11 mouse cellular contexts compared by ENCODE assay signal in the genomic region with DNA sequence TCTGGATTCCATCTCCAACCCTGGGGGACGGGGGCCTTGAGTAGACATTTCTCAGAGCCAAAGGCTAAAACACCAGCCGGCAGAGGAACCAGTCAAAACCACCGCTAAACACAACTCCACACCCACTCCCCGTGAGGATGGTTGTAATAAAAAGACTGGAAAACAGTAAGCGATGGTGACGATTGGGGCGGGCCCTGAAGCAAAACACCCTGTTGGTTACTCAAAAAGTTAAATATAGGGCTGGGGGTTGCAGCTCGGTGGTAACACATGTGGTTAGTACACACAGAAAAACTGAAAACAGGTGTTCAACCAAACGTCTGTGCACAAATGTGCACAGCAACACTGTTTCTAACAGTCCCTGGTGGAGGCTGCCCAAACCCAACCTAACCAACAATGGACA. TPM values are rescaled to one million over a fixed set of nuclear protein-coding genes. Genes with fewer than 3 reads are reported as not detected.
DNase-seq lines count a peak whose midpoint lies in the region; ATAC-seq and TF ChIP-seq lines count a peak whose summit lies in the region.
"Had no signal": no experiment of that assay in that cellular context is flagged by ENCODE, and none has a peak within 500 bp of the region (broad histone marks: within the 10 kb centered on the region; RNA-seq: fewer than 3 reads in every experiment).

No protein-coding gene starts in this region.

- TF ChIP-seq CTCF in liver, postnatal 0 days (IDR thresholded peaks at IDR 0.05; ENCODE audit: low read depth), result no peak

- 0 out of 2 replicates have a peak, but pooled peaks have one; percentile 10 for ATAC-seq in liver, postnatal 0 days
- ATAC-seq in activated CD4-positive, CD25-positive, alpha-beta regulatory T cell, adult 4 months, result peak; percentile 42
- peak; percentile 58; the same call in 1 of the 2 replicates for ATAC-seq in limb, embryonic 13.5 days (ENCODE audit: low FRiP score, low read depth)

- H3K4me1 ChIP-seq in liver, postnatal 0 days (ENCODE audit: insufficient read depth), result peaks cover 35% of the 10 kb centered on the region
- peaks cover 67% of the 10 kb centered on the region for H3K4me1 ChIP-seq in limb, embryonic 13.5 days

- TF ChIP-seq EP300 in liver, postnatal 0 days (IDR thresholded peaks at IDR 0.05; ENCODE audit: low read depth), result no peak

- peak overlapping the region; percentile 57 for H3K27ac ChIP-seq in liver, postnatal 0 days (ENCODE audit: low read depth)
- H3K27ac ChIP-seq in limb, embryonic 13.5 days, result peak overlapping the region; percentile 52; the same call in 1 of the 2 replicates
- H3K27ac ChIP-seq: liver, embryonic 14.5 days; macrophage had no signal

- H3K36me3 ChIP-seq in liver, postnatal 0 days (replicated peaks; ENCODE audit: insufficient read depth, low read length), result 0 out of 2 replicates have a peak, but pooled peaks cover 3% of the 10 kb centered on the region
- H3K36me3 ChIP-seq in limb, embryonic 13.5 days, result peaks cover 4% of the 10 kb centered on the region; the same call in 1 of the 2 replicates

- no peaks in the 10 kb centered on the region for H3K9me3 ChIP-seq in liver, postnatal 0 days (ENCODE audit: low read length)
- no peaks in the 10 kb centered on the region for H3K9me3 ChIP-seq in limb, embryonic 13.5 days

- 53% methylated on average over 9 of the region's 9 CpGs for WGBS in liver, postnatal 0 days (ENCODE audit: insufficient replicate concordance)
- WGBS in limb, embryonic 13.5 days, result 20% methylated on average over 9 of the region's 9 CpGs

- no peak overlapping the region for H3K9ac ChIP-seq in liver, postnatal 0 days (replicated peaks)
- H3K9ac ChIP-seq in limb, embryonic 13.5 days, result no peak overlapping the region
- H3K9ac ChIP-seq: liver, embryonic 14.5 days had no signal

- H3K4me2 ChIP-seq in liver, postnatal 0 days (ENCODE audit: low read depth, low read length), result no peak overlapping the region
- H3K4me2 ChIP-seq in limb, embryonic 13.5 days (replicated peaks), result peak overlapping the region; percentile 35

- H3K4me3 ChIP-seq in liver, postnatal 0 days (ENCODE audit: low read depth, low read length), result no peak overlapping the region
- no peak overlapping the region for H3K4me3 ChIP-seq in limb, embryonic 13.5 days

- no peaks in the 10 kb centered on the region for H3K27me3 ChIP-seq in liver, postnatal 0 days (ENCODE audit: insufficient read depth, low read length)
- H3K27me3 ChIP-seq in limb, embryonic 13.5 days, result no peaks in the 10 kb centered on the region

- no peak for DNase-seq in liver, postnatal 0 days
- DNase-seq in liver, result no peak
- DNase-seq in thymus, postnatal 36 days, result peak; percentile 77 to 87
- DNase-seq in urinary bladder, postnatal 25 days (ENCODE audit: low spot score), result no peak
- DNase-seq in cerebellum, adult 9-11 months, result no peak
- DNase-seq: cerebellum, adult 2 months; heart, adult 18-20 months had no signal

RNA-seq across cellular contexts. Expression of gene Phf2, which starts 7.4 kb away (rescaled TPM):
- 1.5 and 1.6 TPM in 2 replicates for polyA plus RNA-seq in liver, postnatal 0 days (2015; fragmentation: Nextera tagmentation; extraction: Ambion mirVana)
- 1 to 10 TPM; 3.1 to 3.3 TPM for polyA plus RNA-seq in activated CD4-positive, CD25-positive, alpha-beta regulatory T cell, adult 4 months (2017; shearing (Covaris generic))
- polyA plus RNA-seq in limb, embryonic 13.5 days (2015; fragmentation: Nextera tagmentation; extraction: Ambion mirVana), result 10.7 and 10.9 TPM in 2 replicates

Comparison
In these comparisons a context has a peak if more than half of its experiments do, and no peak if none do; other contexts are left out.
1. DNase-seq: peak in thymus, postnatal 36 days (2 of 2); none in liver, postnatal 0 days (single experiment), liver (single experiment), urinary bladder, postnatal 25 days (single experiment) and cerebellum, adult 9-11 months (single experiment).
2. Peak in every context shown above with its lines, with median percentiles within 50 percentile points of each other: ATAC-seq.